Mouse (Mus musculus): Measurements from ENCODE around the gene 2310002L09Rik.
"Not testable (repeated sequence)": the region's sequence is repeated elsewhere in the genome, so short reads cannot be mapped to it uniquely, and the experiment has no call there.

DNA sequence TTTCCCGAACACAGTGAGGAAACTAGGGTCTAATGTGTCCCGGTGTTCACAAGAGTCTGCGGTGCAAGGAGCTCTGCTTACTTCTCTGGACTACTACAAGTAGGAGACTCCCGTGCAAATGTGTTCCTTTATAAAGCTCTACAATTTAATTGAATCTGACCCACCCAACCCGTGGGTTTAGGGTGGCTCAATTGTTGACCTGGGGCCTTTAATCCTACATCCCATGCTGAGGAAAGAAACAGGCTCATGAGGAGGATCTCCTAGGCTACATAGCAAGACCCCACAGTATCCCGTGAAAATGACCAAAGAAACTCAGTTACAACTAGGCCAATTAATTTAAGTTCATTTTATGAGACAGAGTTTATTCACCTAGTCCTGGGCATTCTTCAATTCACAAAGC is 30.0 kb downstream of the 2310002L09Rik start, which contains the start of gene Gm11756:
- not testable (repeated sequence) for TF ChIP-seq POLR2A (IDR thresholded peaks at IDR 0.05; ENCODE audit: control insufficient read depth, low read depth, low read length); CTCF (IDR thresholded peaks at IDR 0.05; ENCODE audit: control insufficient read depth, insufficient read depth, insufficient replicate concordance, low read depth, low read length)

Measured in testis, adult 2 months (tissue).